Mouse (Mus musculus) splenic B cell, adult 2 months (primary cell): ENCODE results near the gene Tspan18.

ENCODE experiments used
- DNase-seq: peaks from one replicate; pipeline ENCODE4 v3.0.0-alpha.2; 2011; ENCODE audit warnings: low read depth, low spot score
- H3K27me3 ChIP-seq: 2 replicates; pipeline ENCODE4 v1.6.1; 2012; ENCODE audit warnings: mild to moderate bottlenecking, low read length, moderate library complexity, mixed read lengths; ENCODE audit not compliant: control insufficient read depth, poor library complexity, insufficient read depth, severe bottlenecking
- H3K36me3 ChIP-seq: 2 replicates; pipeline ENCODE4 v1.6.1; 2012; ENCODE audit warnings: mild to moderate bottlenecking, low read length, moderate library complexity, mixed read lengths; ENCODE audit not compliant: control insufficient read depth, poor library complexity, insufficient read depth, severe bottlenecking

The Tspan18 gene

GRCm38 (mm10) chr2:93354621-93355020, 20.3 kb upstream of the Tspan18 start:
- DNase-seq: no peak
- H3K27me3 ChIP-seq: no peaks in the 10 kb centered on the region
- H3K36me3 ChIP-seq: no peaks in the 10 kb centered on the region

DNA sequence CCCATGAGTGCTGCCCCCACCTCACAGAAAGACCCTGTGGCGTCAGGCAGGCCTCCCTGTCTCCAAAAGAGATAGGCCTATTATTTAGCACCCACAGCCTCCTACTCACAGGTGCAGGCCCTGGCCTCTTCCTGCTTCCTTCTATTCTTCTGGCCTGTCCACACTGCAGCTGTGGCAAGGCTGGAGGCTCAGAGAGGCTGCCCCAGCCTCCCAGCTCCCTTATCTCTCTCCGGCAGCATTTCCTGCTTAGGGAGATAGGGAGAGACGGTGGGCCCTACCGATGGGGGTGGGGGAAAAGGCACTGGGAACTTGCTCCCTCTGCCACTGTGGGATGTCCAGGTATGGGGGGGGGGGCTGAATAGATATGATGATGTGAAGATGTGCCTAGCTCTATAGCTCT, 19.4 kb upstream of the Tspan18 start:
- DNase-seq: no peak
- H3K27me3 ChIP-seq: no peaks in the 10 kb centered on the region
- H3K36me3 ChIP-seq: no peaks in the 10 kb centered on the region

GRCm38 (mm10) chr2:93352915-93353685, 18.8 kb upstream of the Tspan18 start:
- H3K36me3 ChIP-seq: no peaks in the 10 kb centered on the region
- no peak for DNase-seq
- H3K27me3 ChIP-seq: no peaks in the 10 kb centered on the region

DNA sequence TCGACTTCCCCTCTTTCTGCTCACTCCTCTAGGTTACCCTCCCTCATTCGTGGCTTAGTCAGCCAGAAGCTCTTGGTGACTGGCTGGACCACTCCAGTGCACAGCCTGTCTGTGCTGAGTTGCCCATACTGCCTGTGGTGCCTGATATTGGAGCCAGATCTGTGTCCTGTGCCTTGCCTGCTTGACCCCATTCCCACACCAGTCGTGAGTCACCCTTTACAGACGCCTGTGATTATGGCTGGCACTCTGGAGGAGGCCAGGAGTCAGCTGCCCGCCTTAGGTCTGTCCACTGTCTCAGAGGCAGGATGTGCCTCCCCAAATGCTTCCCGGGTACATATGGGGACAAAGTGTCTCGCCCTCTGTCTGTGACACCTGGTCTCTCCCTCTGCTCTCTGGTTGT, 17.0 kb upstream of the Tspan18 start:
- no peak for DNase-seq
- Histone ChIP-seq H3K36me3 (no peaks in the 10 kb centered on the region), H3K27me3 (no peaks in the 10 kb centered on the region)

GRCm38 (mm10) chr2:93347018-93347417, 12.7 kb upstream of the Tspan18 start:
- no peaks in the 10 kb centered on the region for H3K36me3 ChIP-seq
- DNase-seq: no peak
- H3K27me3 ChIP-seq: no peaks in the 10 kb centered on the region

DNA sequence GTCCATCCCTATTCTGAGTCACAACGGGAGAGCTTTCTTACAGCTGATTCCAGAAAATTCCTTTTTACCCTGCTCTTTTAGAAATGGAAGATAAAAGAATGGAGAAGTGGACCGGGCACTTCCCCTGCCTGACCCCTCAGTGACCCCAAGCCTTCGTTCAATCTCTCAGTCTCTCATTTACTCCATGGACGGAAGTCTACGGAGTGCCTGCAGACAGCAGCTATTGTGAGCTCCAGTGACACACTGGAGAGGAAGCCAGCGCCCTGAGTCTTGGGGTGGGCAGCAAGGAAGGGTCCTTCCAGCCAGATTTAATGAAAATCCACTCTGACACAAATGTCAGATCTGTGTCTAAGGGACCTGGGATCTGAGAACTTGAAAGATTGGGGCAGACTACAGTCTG, 12.3 kb upstream of the Tspan18 start:
- Histone ChIP-seq H3K36me3 (no peaks in the 10 kb centered on the region), H3K27me3 (no peaks in the 10 kb centered on the region)
- DNase-seq: no peak

- no peaks in the 10 kb centered on the region for H3K36me3 ChIP-seq
- no peaks in the 10 kb centered on the region for H3K27me3 ChIP-seq
- DNase-seq: no peak
These were observed 11.5 kb upstream of the Tspan18 start for GRCm38 (mm10) chr2:93345663-93346268.

DNA sequence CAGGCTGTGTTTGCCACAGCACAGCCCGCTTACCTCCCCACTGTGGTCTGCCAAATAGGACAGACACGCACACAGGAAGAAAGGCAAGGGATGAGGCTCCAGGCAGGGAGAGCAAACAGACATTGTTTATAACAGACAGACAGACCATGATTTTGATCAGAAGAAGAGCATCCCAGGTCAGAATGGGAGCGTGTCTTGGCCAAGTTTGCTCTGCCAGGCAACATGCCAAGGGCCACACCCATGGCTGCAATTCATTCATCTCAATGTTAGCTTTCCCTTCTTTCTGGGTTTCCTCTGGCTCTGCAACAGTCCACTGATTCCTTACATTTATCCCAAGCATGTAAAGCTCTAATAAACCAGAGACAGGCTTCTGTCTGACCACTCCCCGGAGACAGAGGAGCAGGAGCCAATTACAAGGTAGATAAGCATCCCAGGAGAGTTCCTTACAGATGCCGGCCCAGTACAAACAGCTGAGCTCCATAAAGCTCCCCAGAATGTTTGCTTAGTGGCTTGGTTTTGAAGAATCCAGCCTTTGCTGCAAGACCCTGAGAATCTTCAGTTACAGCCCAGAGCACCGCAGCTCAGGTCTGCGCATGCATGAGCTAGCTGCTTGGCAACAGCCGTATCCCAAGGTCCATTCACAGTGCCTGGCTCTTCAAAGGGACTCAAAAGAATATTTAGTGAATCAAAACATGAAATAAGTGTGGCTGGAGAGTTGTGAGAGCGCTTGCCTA, 5.2 kb upstream of the Tspan18 start:
- no peak for DNase-seq
- Histone ChIP-seq H3K36me3 (no peaks in the 10 kb centered on the region), H3K27me3 (no peaks in the 10 kb centered on the region)

- DNase-seq: no peak
- no peaks in the 10 kb centered on the region; the same call in 1 of the 2 replicates for H3K27me3 ChIP-seq
- H3K36me3 ChIP-seq: no peaks in the 10 kb centered on the region
These were observed 1.7 kb upstream of the Tspan18 start for GRCm38 (mm10) chr2:93335996-93336395.

- no peaks in the 10 kb centered on the region; the same call in 1 of the 2 replicates for H3K27me3 ChIP-seq
- peak; percentile 50 for DNase-seq
These were observed 976 bp downstream of the Tspan18 start for GRCm38 (mm10) chr2:93333241-93333816.

GRCm38 (mm10) chr2:93332277-93332676, 2.0 kb downstream of the Tspan18 start:
- no peak for DNase-seq
- Histone ChIP-seq H3K36me3 (no peaks in the 10 kb centered on the region), H3K27me3 (no peaks in the 10 kb centered on the region; the same call in 1 of the 2 replicates)

More at GRCm38 (mm10) chr2:93333241-93333816, 976 bp downstream of the Tspan18 start:
- no peaks in the 10 kb centered on the region for H3K36me3 ChIP-seq

- H3K27me3 ChIP-seq: no peaks in the 10 kb centered on the region; the same call in 1 of the 2 replicates
- H3K36me3 ChIP-seq: no peaks in the 10 kb centered on the region
- DNase-seq: no peak
These were observed 3.2 kb downstream of the Tspan18 start for GRCm38 (mm10) chr2:93331121-93331520.

- Histone ChIP-seq H3K36me3 (no peaks in the 10 kb centered on the region), H3K27me3 (no peaks in the 10 kb centered on the region; the same call in 1 of the 2 replicates)
- DNase-seq: no peak
These were observed 5.2 kb downstream of the Tspan18 start for GRCm38 (mm10) chr2:93329120-93329519.

- H3K36me3 ChIP-seq: no peaks in the 10 kb centered on the region
- H3K27me3 ChIP-seq: no peaks in the 10 kb centered on the region
- DNase-seq: no peak
These were observed 6.3 kb downstream of the Tspan18 start for GRCm38 (mm10) chr2:93327915-93328555.
